Mouse (Mus musculus): ENCODE data around the gene C1qtnf9.

- TF ChIP-seq CTCF (IDR thresholded peaks at IDR 0.05; ENCODE audit: borderline replicate concordance, insufficient read depth, low read depth, low read length) (no peak), POLR2A (IDR thresholded peaks at IDR 0.05; ENCODE audit: borderline replicate concordance, insufficient read depth, low read length) (no peak)
Measured at GRCm38 (mm10) chr14:60777485-60777919, 9.6 kb downstream of the C1qtnf9 start.

Data from cerebellum, adult 2 months (tissue).